Mouse (Mus musculus) thymus, adult 2 months (tissue): ENCODE results near the gene Tlcd1.

Experiments
- CTCF ChIP-seq: fragments of 200-500 bp; IDR thresholded peaks from 2 replicates; pipeline ENCODE4 v1.5.1; 2012; ENCODE audit warnings: mild to moderate bottlenecking, control low read depth, low read length, moderate library complexity, borderline replicate concordance; ENCODE audit not compliant: control insufficient read depth, poor library complexity, insufficient read depth; ENCODE audit errors: extremely low read depth
- POLR2A ChIP-seq: fragments of 200-500 bp; IDR thresholded peaks from 2 replicates; pipeline ENCODE4 v1.6.1; 2012; ENCODE audit warnings: mild to moderate bottlenecking, low read length, control low read depth, moderate library complexity; ENCODE audit not compliant: control insufficient read depth, poor library complexity, insufficient read depth; ENCODE audit errors: extremely low read depth

DNA sequence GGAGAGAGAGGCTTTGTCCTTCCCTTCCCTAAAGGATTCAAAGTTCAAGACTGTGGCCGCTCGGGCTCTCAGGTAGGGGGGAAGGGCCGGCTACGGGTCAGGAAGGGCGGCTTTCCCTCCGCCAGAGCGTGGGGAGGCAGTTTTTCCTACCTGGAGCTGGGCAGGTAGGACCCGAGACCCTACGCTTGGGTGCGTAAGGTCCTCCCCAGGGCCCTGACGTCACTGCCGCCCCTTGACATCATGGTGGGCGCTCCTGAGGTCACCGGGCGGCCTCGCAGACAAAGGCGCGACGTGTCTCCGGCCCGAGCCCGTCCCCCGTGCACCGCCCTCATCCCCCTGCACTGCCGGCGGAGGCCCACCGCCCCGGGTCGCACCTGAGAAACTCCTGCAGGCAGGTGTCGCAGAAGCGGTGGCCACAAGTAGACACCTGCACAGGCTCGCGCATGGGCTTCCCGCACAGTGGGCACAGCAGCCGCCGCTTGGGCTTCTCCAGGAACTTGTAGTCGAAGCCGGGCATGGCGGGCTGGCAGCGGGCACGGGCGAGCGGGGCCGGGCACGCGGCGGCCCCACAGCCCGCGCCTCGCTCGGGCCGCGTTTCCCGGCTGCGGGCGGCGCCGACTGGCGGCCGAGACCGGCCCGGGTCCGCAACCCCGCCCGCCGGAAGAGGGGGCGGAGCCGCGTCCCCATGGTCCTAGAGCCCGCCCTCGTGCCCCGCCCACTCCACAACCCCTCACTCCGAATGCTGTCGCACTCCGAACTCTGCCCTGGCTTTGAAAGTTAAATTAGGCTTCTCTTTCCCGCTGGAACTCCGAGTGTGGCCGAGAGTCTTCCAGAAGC lies 11.4 kb upstream of the Tlcd1 start, which contains the start of gene Traf4:
- peak; percentile 60; the same call in 1 of the 2 replicates for TF ChIP-seq CTCF
- peak; percentile 96 for TF ChIP-seq POLR2A
